Mouse (Mus musculus) liver, embryonic 14.5 days (tissue): ENCODE results near the gene Atxn10. TPM values are rescaled to one million over a fixed set of nuclear protein-coding genes. Genes with fewer than 3 reads are reported as not detected.
A peak's percentile ranks its signal among the peaks of the same experiment; 100 is the strongest.

Experiments
- ATAC-seq: fragments of 200-750 bp; cut with Nextera tagmentation; 2 replicates; pipeline ENCODE4 v1.8.0; 2017; ENCODE audit warnings: moderate number of reproducible peaks, mild to moderate bottlenecking, moderate library complexity; ENCODE audit not compliant: insufficient read depth
- DNase-seq, 3 experiments: peaks; one replicate each; pipeline ENCODE4 v3.0.0-alpha.2; 2012 to 2013; ENCODE audit warnings: low read depth in 3 of 3, low spot score in 3 of 3
- H3K27ac ChIP-seq: fragments of 300-500 bp; sonication (generic); 2 replicates; pipeline ENCODE4 v1.5.1; 2014; ENCODE audit warnings: moderate library complexity, mild to moderate bottlenecking, control low read depth, inconsistent platforms
- H3K27me3 ChIP-seq: fragments of 300-500 bp; sonication (generic); 2 replicates; pipeline ENCODE4 v1.6.1; 2014; ENCODE audit warnings: mild to moderate bottlenecking, low read length, moderate library complexity; ENCODE audit not compliant: control insufficient read depth, insufficient read depth
- H3K36me3 ChIP-seq: fragments of 300-500 bp; sonication (generic); replicated peaks from 2 replicates; pipeline ENCODE4 v1.6.1; 2014; ENCODE audit warnings: low read depth; ENCODE audit not compliant: control insufficient read depth, insufficient read depth
- H3K4me1 ChIP-seq, 2 experiments: fragments of 200-500 bp in 1 of 2; fragments of 300-500 bp in 1 of 2; sonication (generic) in 1 of 2; replicated peaks; 2 replicates each; pipeline ENCODE4 v1.6.1; 2012 to 2014; ENCODE audit warnings: antibody characterized with exemption in 1 of 2, inconsistent platforms in 1 of 2, low read length in 1 of 2; ENCODE audit not compliant: control insufficient read depth in 2 of 2, insufficient read depth in 2 of 2
- H3K4me2 ChIP-seq: fragments of 300-500 bp; sonication (generic); 2 replicates; pipeline ENCODE4 v1.6.1; 2014; ENCODE audit warnings: low read depth, mild to moderate bottlenecking, control low read depth, moderate library complexity
- H3K4me3 ChIP-seq, 2 experiments: fragments of 200-500 bp in 1 of 2; fragments of 300-500 bp in 1 of 2; sonication (generic) in 1 of 2; 2 replicates each; pipeline ENCODE4 v1.5.1; 2012 to 2014; ENCODE audit warnings: low read depth in 2 of 2, low read length in 2 of 2, mild to moderate bottlenecking in 2 of 2, control low read depth in 1 of 2, inconsistent platforms in 1 of 2, moderate library complexity in 1 of 2; ENCODE audit not compliant: insufficient read depth in 1 of 2
- H3K9ac ChIP-seq: fragments of 300-500 bp; sonication (generic); replicated peaks from 2 replicates; pipeline ENCODE4 v1.6.1; 2014; ENCODE audit warnings: mild to moderate bottlenecking, control low read depth, moderate library complexity
- H3K9me3 ChIP-seq: fragments of 300-500 bp; sonication (generic); 2 replicates; pipeline ENCODE4 v1.6.1; 2016; ENCODE audit warnings: low read length, mixed read lengths; ENCODE audit not compliant: control insufficient read depth
- CTCF ChIP-seq: IDR thresholded peaks from 2 replicates; pipeline ENCODE4 v1.5.1; 2016; ENCODE audit warnings: antibody characterized with exemption, low read depth, control low read depth
- EP300 ChIP-seq: IDR thresholded peaks from 2 replicates; pipeline ENCODE4 v1.6.1; 2016; ENCODE audit warnings: antibody characterized with exemption, low read depth
- WGBS: fragments of 180-500 bp; shearing (Covaris S2); extraction: QIAGEN DNeasy Blood & Tissue Kit; methylation state at CpG from one replicate; pipeline ENCODE4 v1.1.7; 2014; ENCODE audit not compliant: insufficient replicate concordance; 5-methylcytosine and 5-hydroxymethylcytosine counted together
- polyA plus RNA-seq, 2 experiments: library from polyadenylated mRNA; depleted of rRNA in 1 of 2; stranded (reverse) in 1 of 2; unstranded in 1 of 2; fragments of >200 nt; fragmentation: Nextera tagmentation in 1 of 2; extraction: Ambion mirVana in 1 of 2; gene quantifications; 2 replicates each; pipeline versions ENCODE4 v1.2.1 to v1.2.3; 2012 to 2014

The Atxn10 gene
- polyA plus RNA-seq, 2 experiments = 35.0 to 69.1 TPM

DNA sequence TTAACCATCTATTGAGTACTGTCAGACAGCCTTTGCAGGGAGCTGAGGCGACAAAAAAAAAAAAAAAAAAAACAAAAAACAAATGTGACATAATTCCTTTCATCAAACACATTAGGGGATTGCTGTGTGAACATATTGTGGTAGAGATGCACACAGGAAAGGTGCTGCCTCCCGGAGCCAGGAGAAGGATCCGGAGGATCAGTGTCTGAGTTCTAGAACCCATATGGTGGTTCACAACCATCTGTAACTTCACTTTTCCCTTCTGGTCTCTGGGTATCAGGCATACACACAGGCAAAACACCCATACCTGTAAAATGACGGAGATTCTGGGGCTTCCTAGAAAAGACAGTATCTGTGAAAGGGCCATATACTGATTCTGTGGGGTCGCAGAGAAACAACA lies 1.9 kb downstream of the Atxn10 start:
- no peak overlapping the region for H3K27ac ChIP-seq
- no peaks in the 10 kb centered on the region for H3K27me3 ChIP-seq
- no peaks in the 10 kb centered on the region for H3K9me3 ChIP-seq
- H3K4me1 ChIP-seq = peaks cover under 1 to 10% of the 10 kb centered on the region in 2 experiments
- H3K4me3 ChIP-seq = no peak overlapping the region
- H3K36me3 ChIP-seq = no peaks in the 10 kb centered on the region
- TF ChIP-seq CTCF (no peak), EP300 (no peak)
- H3K9ac ChIP-seq = no peak overlapping the region
- 76% methylated on average over 5 of the region's 5 CpGs for WGBS
- H3K4me2 ChIP-seq = no peak overlapping the region
- DNase-seq (no peak), ATAC-seq (no peak)

DNA sequence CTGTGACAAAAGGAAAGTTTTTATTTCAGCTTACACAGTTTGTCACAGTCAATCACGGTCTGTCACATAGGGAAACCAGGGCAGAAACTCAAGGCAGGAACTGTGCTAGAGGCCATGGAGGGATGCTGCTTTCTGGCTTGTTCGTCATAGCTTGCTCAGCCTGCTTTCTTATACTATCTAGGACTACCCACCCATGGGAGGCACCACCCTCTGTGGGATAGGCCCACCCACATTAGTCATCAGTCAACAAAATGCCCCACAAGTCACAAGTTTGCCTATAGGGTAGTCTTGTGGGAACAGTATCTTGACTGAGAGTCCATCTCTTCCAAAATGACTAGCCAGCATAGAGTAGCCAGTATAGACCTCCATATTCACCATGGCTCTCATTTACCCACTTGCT lies 6.2 kb downstream of the Atxn10 start:
- no peaks in the 10 kb centered on the region for H3K36me3 ChIP-seq
- no peak overlapping the region for H3K9ac ChIP-seq
- DNase-seq = no peak
- H3K4me2 ChIP-seq = no peak overlapping the region
- no peak overlapping the region for H3K4me3 ChIP-seq
- WGBS = 71% methylated on average over 2 of the region's 2 CpGs
- H3K4me1 ChIP-seq = peaks cover 2 to 14% of the 10 kb centered on the region in 2 experiments; a peak in 3 of 4 replicates
- no peak for ATAC-seq
- H3K9me3 ChIP-seq = no peaks in the 10 kb centered on the region
- H3K27ac ChIP-seq = no peak overlapping the region
- TF ChIP-seq EP300 = no peak
- no peak for TF ChIP-seq CTCF
- H3K27me3 ChIP-seq = no peaks in the 10 kb centered on the region

DNA sequence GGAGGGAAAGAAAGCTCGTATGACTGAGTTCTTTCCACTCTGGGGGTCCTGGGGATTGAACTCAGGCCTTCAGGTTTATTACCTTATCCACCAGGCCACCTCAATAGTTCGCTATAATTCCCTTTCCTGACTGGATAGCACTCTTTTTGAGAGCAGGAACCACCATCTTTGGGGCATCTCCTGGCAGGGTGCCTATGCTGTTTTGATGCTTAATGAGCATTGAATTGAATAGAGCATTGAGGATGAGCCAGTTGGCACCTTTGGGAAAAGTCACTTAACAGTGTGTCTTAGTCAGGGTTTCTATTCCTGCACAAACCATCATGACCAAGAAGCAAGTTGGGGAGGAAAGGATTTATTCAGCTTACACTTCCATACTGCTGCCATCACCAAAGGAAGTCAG lies 8.6 kb downstream of the Atxn10 start:
- DNase-seq = no peak
- Histone ChIP-seq H3K4me3 (no peak overlapping the region), H3K9me3 (no peaks in the 10 kb centered on the region), H3K4me1 (peaks cover 8 to 18% of the 10 kb centered on the region in 2 experiments), H3K9ac (no peak overlapping the region), H3K27ac (no peak overlapping the region), H3K4me2 (no peak overlapping the region), H3K36me3 (no peaks in the 10 kb centered on the region), H3K27me3 (no peaks in the 10 kb centered on the region)
- ATAC-seq = no peak
- TF ChIP-seq CTCF (no peak), EP300 (no peak)
- WGBS = 63% methylated on average over 2 of the region's 2 CpGs

DNA sequence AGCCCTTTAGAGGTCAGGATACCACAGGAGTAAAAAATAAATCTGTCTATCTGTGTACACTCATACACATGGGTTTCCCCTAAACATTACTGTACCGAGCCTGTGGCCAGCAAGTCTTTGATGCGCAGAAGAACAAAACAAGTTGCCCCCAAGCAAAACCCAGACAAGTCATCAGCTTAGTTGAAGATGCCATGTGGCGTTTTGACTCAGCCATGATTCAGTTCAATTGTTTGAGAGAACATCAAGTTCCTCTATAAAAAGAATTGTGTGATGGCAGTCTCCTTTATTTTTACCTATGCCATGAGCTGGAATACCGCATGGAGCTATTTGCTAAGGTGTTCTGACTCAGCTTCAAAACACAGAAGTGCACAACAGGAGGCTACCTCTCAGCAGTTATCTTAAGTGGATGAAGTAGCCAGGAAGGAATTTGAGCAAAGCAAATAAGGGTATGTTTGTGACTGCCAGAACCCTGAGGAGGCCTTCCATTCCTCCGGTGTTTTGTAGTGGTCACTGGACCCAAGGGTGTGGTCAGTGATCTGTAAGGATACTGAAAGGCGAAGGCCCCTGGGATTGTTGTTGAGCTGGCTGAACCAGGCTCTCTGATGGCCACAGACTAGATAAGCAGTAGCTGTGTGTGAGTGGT lies 11.1 kb downstream of the Atxn10 start:
- Histone ChIP-seq H3K27me3 (no peaks in the 10 kb centered on the region), H3K9me3 (no peaks in the 10 kb centered on the region), H3K4me1 (peaks cover 15 to 26% of the 10 kb centered on the region in 2 experiments), H3K36me3 (no peaks in the 10 kb centered on the region), H3K9ac (no peak overlapping the region), H3K4me3 (no peak overlapping the region), H3K4me2 (no peak overlapping the region), H3K27ac (no peak overlapping the region)
- TF ChIP-seq CTCF (no peak), EP300 (no peak)
- ATAC-seq (no peak), DNase-seq (no peak)
- WGBS = 74% methylated on average over 6 of the region's 6 CpGs

DNA sequence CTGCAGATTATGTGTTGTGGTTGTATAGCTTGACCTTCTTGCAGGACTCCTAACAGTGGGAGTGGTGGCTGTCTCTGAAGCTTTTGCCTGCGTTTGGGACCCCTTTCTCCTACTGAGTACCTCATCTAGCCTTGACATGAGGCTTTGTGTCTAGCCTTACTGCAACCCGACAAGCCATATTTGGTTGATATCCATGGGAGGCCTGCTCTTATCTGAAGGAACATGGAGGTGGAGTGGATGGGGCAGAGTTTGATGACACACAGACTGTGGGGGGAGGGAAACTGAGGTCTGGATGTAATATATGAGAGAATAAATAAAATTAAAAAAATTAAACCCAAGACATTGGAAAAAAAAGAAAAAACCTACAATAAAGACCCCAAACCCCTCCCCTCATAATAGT lies 14.1 kb downstream of the Atxn10 start:
- peak; percentile 76 for ATAC-seq
- WGBS = 22% methylated on average over 2 of the region's 2 CpGs

More for the DNA sequence above, 14.1 kb downstream of the Atxn10 start:
- Histone ChIP-seq H3K36me3 (no peaks in the 10 kb centered on the region), H3K9ac (no peak overlapping the region), H3K27ac (no peak overlapping the region; the same call in 1 of the 2 replicates), H3K27me3 (no peaks in the 10 kb centered on the region), H3K4me3 (no peak overlapping the region), H3K4me2 (no peak overlapping the region; the same call in 1 of the 2 replicates), H3K9me3 (no peaks in the 10 kb centered on the region), H3K4me1 (peaks cover 13 to 18% of the 10 kb centered on the region in 2 experiments)
- DNase-seq = no peak
- TF ChIP-seq EP300 (no peak; the same call in 1 of the 2 replicates), CTCF (no peak)
